Mouse (Mus musculus) layer of hippocampus, postnatal 25 days (tissue): ENCODE measurements around the gene Nfib. TPM values are rescaled to one million over a fixed set of nuclear protein-coding genes. Genes with fewer than 3 reads are reported as not detected.
"Not testable (repeated sequence)": the region's sequence is repeated elsewhere in the genome, so short reads cannot be mapped to it uniquely, and the experiment has no call there.

Source experiments
- DNase-seq, 2 experiments: peaks; one replicate each; pipeline ENCODE4 v3.0.0; 2022; ENCODE audit warnings: mixed read lengths in 2 of 2, low spot score in 1 of 2; ENCODE audit errors: extremely low spot score in 1 of 2
- total RNA-seq, 2 experiments: library from RNA; stranded (reverse); gene quantifications; 2 replicates each; pipeline ENCODE4 v1.2.3; 2021

The Nfib gene
- total RNA-seq, 2 experiments from 2014 or later = 163 to 199 TPM

- DNase-seq = no peak
Measured at GRCm38 (mm10) chr4:82286931-82287330, 418.6 kb downstream of the Nfib start.

GRCm38 (mm10) chr4:82283536-82283935 lies 422.0 kb downstream of the Nfib start:
- DNase-seq = no peak

GRCm38 (mm10) chr4:82275996-82276395 lies 429.6 kb downstream of the Nfib start:
- no peak for DNase-seq

GRCm38 (mm10) chr4:82273049-82273754 lies 432.3 kb downstream of the Nfib start:
- DNase-seq = no peak

- no peak for DNase-seq
Measured at GRCm38 (mm10) chr4:82272099-82272498, 433.5 kb downstream of the Nfib start.

GRCm38 (mm10) chr4:82271547-82271946 lies 434.0 kb downstream of the Nfib start:
- no peak for DNase-seq

- DNase-seq = no peak
Measured at GRCm38 (mm10) chr4:82267832-82268778, 437.4 kb downstream of the Nfib start.

- DNase-seq = no peak
Measured at GRCm38 (mm10) chr4:82266066-82266619, 439.4 kb downstream of the Nfib start.

- DNase-seq = not testable (repeated sequence)
Measured at GRCm38 (mm10) chr4:82258545-82258944, 447.0 kb downstream of the Nfib start.

- DNase-seq = no peak
Measured at GRCm38 (mm10) chr4:82252054-82252453, 453.5 kb downstream of the Nfib start.

GRCm38 (mm10) chr4:82250355-82250659 lies 455.2 kb downstream of the Nfib start:
- DNase-seq = no peak

GRCm38 (mm10) chr4:82249518-82250354 lies 455.8 kb downstream of the Nfib start:
- DNase-seq = no peak

- no peak for DNase-seq
Measured at GRCm38 (mm10) chr4:82248961-82249360, 456.6 kb downstream of the Nfib start.

- DNase-seq = no peak
Measured at GRCm38 (mm10) chr4:82248031-82248430, 457.5 kb downstream of the Nfib start.

GRCm38 (mm10) chr4:82246290-82246689 lies 459.3 kb downstream of the Nfib start:
- DNase-seq = no peak

Other genes with a start within 250 kb of the Nfib start
- 10 to 100 TPM; 40.4 to 41.0 TPM for gene Zdhhc21, start 154.2 kb upstream of the Nfib start, total RNA-seq
- not detected for gene Cer1, start 179.4 kb upstream of the Nfib start, total RNA-seq